Mouse (Mus musculus): ENCODE data around the gene Ppl. TPM values are rescaled to one million over a fixed set of nuclear protein-coding genes. Genes with fewer than 3 reads are reported as not detected.

Ppl gene
- polyA plus RNA-seq, 1 experiment from 2014 or later = 0.32 TPM

- H3K36me3 ChIP-seq = peaks cover 96% of the 10 kb centered on the region
These were observed 60.2 kb downstream of the Ppl start for GRCm38 (mm10) chr16:5071974-5072373.

GRCm38 (mm10) chr16:5070321-5070720, 61.9 kb downstream of the Ppl start:
- Histone ChIP-seq H3K4me1 (no peaks in the 10 kb centered on the region), H3K4me2 (no peak overlapping the region), H3K9ac (no peak overlapping the region), H3K27ac (no peak overlapping the region), H3K4me3 (no peak overlapping the region), H3K9me3 (replicated peaks) (no peaks in the 10 kb centered on the region), H3K36me3 (peaks cover 94% of the 10 kb centered on the region), H3K27me3 (replicated peaks) (no peaks in the 10 kb centered on the region)
- 84% methylated on average over 3 of the region's 3 CpGs for WGBS (ENCODE audit: insufficient replicate concordance)
- ATAC-seq = no peak

More at GRCm38 (mm10) chr16:5071974-5072373, 60.2 kb downstream of the Ppl start:
- H3K27me3 ChIP-seq (replicated peaks) = no peaks in the 10 kb centered on the region
- ATAC-seq = no peak
- H3K27ac ChIP-seq = no peak overlapping the region
- H3K9ac ChIP-seq = no peak overlapping the region
- no peak overlapping the region for H3K4me2 ChIP-seq
- no peaks in the 10 kb centered on the region for H3K4me1 ChIP-seq
- H3K9me3 ChIP-seq (replicated peaks) = no peaks in the 10 kb centered on the region
- 90% methylated on average over 7 of the region's 7 CpGs for WGBS (ENCODE audit: insufficient replicate concordance)
- no peak overlapping the region for H3K4me3 ChIP-seq

- no peak overlapping the region for H3K9ac ChIP-seq
- peaks cover 85% of the 10 kb centered on the region for H3K36me3 ChIP-seq
- no peak for ATAC-seq
- H3K9me3 ChIP-seq (replicated peaks) = no peaks in the 10 kb centered on the region
- H3K4me3 ChIP-seq = no peak overlapping the region
- H3K4me1 ChIP-seq = no peaks in the 10 kb centered on the region
- WGBS (ENCODE audit: insufficient replicate concordance) = 84% methylated on average over 4 of the region's 4 CpGs
- no peaks in the 10 kb centered on the region for H3K27me3 ChIP-seq (replicated peaks)
- H3K4me2 ChIP-seq = no peak overlapping the region
- no peak overlapping the region for H3K27ac ChIP-seq
These were observed 68.7 kb downstream of the Ppl start for GRCm38 (mm10) chr16:5063472-5063871.

- Histone ChIP-seq H3K27me3 (replicated peaks) (no peaks in the 10 kb centered on the region), H3K9me3 (replicated peaks) (no peaks in the 10 kb centered on the region), H3K27ac (no peak overlapping the region), H3K9ac (no peak overlapping the region), H3K4me3 (no peak overlapping the region), H3K4me2 (no peak overlapping the region), H3K4me1 (no peaks in the 10 kb centered on the region), H3K36me3 (peaks cover 78% of the 10 kb centered on the region)
- WGBS (ENCODE audit: insufficient replicate concordance) = 77% methylated on average over 1 of the region's 1 CpGs
- ATAC-seq = no peak
These were observed 74.1 kb downstream of the Ppl start for GRCm38 (mm10) chr16:5058114-5058513.

GRCm38 (mm10) chr16:5050251-5051110, 81.7 kb downstream of the Ppl start:
- Histone ChIP-seq H3K27ac (peak overlapping the region; percentile 96), H3K9ac (peak overlapping the region; percentile 96), H3K4me2 (peak overlapping the region; percentile 92), H3K4me3 (peak overlapping the region; percentile 99), H3K36me3 (peaks cover 47% of the 10 kb centered on the region), H3K27me3 (replicated peaks) (no peaks in the 10 kb centered on the region), H3K4me1 (peaks cover 36% of the 10 kb centered on the region), H3K9me3 (replicated peaks) (no peaks in the 10 kb centered on the region)
- under 1% methylated on average over 76 of the region's 78 CpGs for WGBS (ENCODE audit: insufficient replicate concordance)
- peak; percentile 73 for ATAC-seq

- peak within 1 kb of the TSS; percentile 96 for H3K27ac ChIP-seq
- H3K36me3 ChIP-seq = peaks cover 47% of the 10 kb centered on the region
- peaks cover 36% of the 10 kb centered on the region for H3K4me1 ChIP-seq
- WGBS (ENCODE audit: insufficient replicate concordance) = under 1% methylated on average over 56 of the region's 56 CpGs
- H3K9ac ChIP-seq = peak within 1 kb of the TSS; percentile 96
- H3K27me3 ChIP-seq (replicated peaks) = no peaks in the 10 kb centered on the region
- H3K4me3 ChIP-seq = peak within 1 kb of the TSS; percentile 99
- H3K9me3 ChIP-seq (replicated peaks) = no peaks in the 10 kb centered on the region
- H3K4me2 ChIP-seq = peak within 1 kb of the TSS; percentile 92
- ATAC-seq = peak; percentile 96
These were observed 82.4 kb downstream of the Ppl start, which contains the start of the genes Glyr1 and Ubn1 for GRCm38 (mm10) chr16:5049774-5050234. Gene Glyr1, minus strand, starts transcription at chr16:5049863. Gene Ubn1, plus strand, starts transcription at chr16:5050057.

GRCm38 (mm10) chr16:5049182-5049773, 82.9 kb downstream of the Ppl start:
- peak overlapping the region; percentile 95 for H3K9ac ChIP-seq
- H3K27ac ChIP-seq = peak overlapping the region; percentile 86
- WGBS (ENCODE audit: insufficient replicate concordance) = under 1% methylated on average over 38 of the region's 38 CpGs
- H3K27me3 ChIP-seq (replicated peaks) = no peaks in the 10 kb centered on the region
- H3K4me3 ChIP-seq = peak overlapping the region; percentile 99
- peaks cover 52% of the 10 kb centered on the region for H3K36me3 ChIP-seq
- H3K9me3 ChIP-seq (replicated peaks) = no peaks in the 10 kb centered on the region
- H3K4me1 ChIP-seq = peaks cover 36% of the 10 kb centered on the region
- H3K4me2 ChIP-seq = peak overlapping the region; percentile 84
- peak; percentile 53 for ATAC-seq

- no peak overlapping the region for H3K27ac ChIP-seq
- ATAC-seq = no peak
- peaks cover 75% of the 10 kb centered on the region for H3K36me3 ChIP-seq
- no peak overlapping the region for H3K9ac ChIP-seq
- no peaks in the 10 kb centered on the region for H3K27me3 ChIP-seq (replicated peaks)
- 90% methylated on average over 3 of the region's 3 CpGs for WGBS (ENCODE audit: insufficient replicate concordance)
- no peak overlapping the region for H3K4me2 ChIP-seq
- H3K9me3 ChIP-seq (replicated peaks) = no peaks in the 10 kb centered on the region
- H3K4me1 ChIP-seq = peaks cover 19% of the 10 kb centered on the region
- H3K4me3 ChIP-seq = no peak overlapping the region
These were observed 86.9 kb downstream of the Ppl start for GRCm38 (mm10) chr16:5045322-5045721.

GRCm38 (mm10) chr16:5036649-5037234, 95.5 kb downstream of the Ppl start:
- no peak overlapping the region for H3K4me2 ChIP-seq
- peaks cover 99% of the 10 kb centered on the region for H3K36me3 ChIP-seq

More at GRCm38 (mm10) chr16:5036649-5037234, 95.5 kb downstream of the Ppl start:
- Histone ChIP-seq H3K9ac (no peak overlapping the region), H3K9me3 (replicated peaks) (no peaks in the 10 kb centered on the region), H3K4me1 (no peaks in the 10 kb centered on the region), H3K27me3 (replicated peaks) (no peaks in the 10 kb centered on the region), H3K27ac (no peak overlapping the region), H3K4me3 (no peak overlapping the region)
- 85% methylated on average over 5 of the region's 5 CpGs for WGBS (ENCODE audit: insufficient replicate concordance)
- no peak for ATAC-seq

Other genes starting within 250 kb of the Ppl start
- gene Mgrn1, start 246.2 kb downstream of the Ppl start, polyA plus RNA-seq (2016; fragmentation: Nextera tagmentation; extraction: Ambion mirVana) = 29.8 and 31.1 TPM in 2 replicates
- gene Nudt16l1, start 193.7 kb downstream of the Ppl start, polyA plus RNA-seq (2016; fragmentation: Nextera tagmentation; extraction: Ambion mirVana) = 61.2 and 62.7 TPM in 2 replicates
- gene Anks3, start 168.2 kb downstream of the Ppl start, polyA plus RNA-seq (2016; fragmentation: Nextera tagmentation; extraction: Ambion mirVana) = 16.8 and 19.7 TPM in 2 replicates
- gene Sept12, start 134.6 kb downstream of the Ppl start, polyA plus RNA-seq (2016; fragmentation: Nextera tagmentation; extraction: Ambion mirVana) = 0.11 TPM in 1 of 2 replicates, not detected in the other
- 5.7 and 6.9 TPM in 2 replicates for gene Smim22, start 125.1 kb downstream of the Ppl start, polyA plus RNA-seq (2016; fragmentation: Nextera tagmentation; extraction: Ambion mirVana)
- gene Rogdi, start 118.9 kb downstream of the Ppl start, polyA plus RNA-seq (2016; fragmentation: Nextera tagmentation; extraction: Ambion mirVana) = 42.3 and 43.2 TPM in 2 replicates
- gene Glyr1, start 82.6 kb downstream of the Ppl start, polyA plus RNA-seq (2016; fragmentation: Nextera tagmentation; extraction: Ambion mirVana) = 67.7 and 69.6 TPM in 2 replicates
- gene Ubn1, start 82.4 kb downstream of the Ppl start, polyA plus RNA-seq (2016; fragmentation: Nextera tagmentation; extraction: Ambion mirVana) = 13.8 and 15.2 TPM in 2 replicates
- not detected in 2 replicates for gene Sec14l5, start 14.7 kb upstream of the Ppl start, polyA plus RNA-seq (2016; fragmentation: Nextera tagmentation; extraction: Ambion mirVana)
- gene Nagpa, start 71.6 kb upstream of the Ppl start, polyA plus RNA-seq (2016; fragmentation: Nextera tagmentation; extraction: Ambion mirVana) = 19.3 and 19.4 TPM in 2 replicates
- 0.43 and 0.57 TPM in 2 replicates for gene AU021092, start 89.9 kb upstream of the Ppl start, polyA plus RNA-seq (2016; fragmentation: Nextera tagmentation; extraction: Ambion mirVana)
- gene Alg1, start 101.2 kb upstream of the Ppl start, polyA plus RNA-seq (2016; fragmentation: Nextera tagmentation; extraction: Ambion mirVana) = 17.3 and 18.5 TPM in 2 replicates
- 16.1 and 16.5 TPM in 2 replicates for gene Eef2kmt, start 123.6 kb upstream of the Ppl start, polyA plus RNA-seq (2016; fragmentation: Nextera tagmentation; extraction: Ambion mirVana)